Mouse (Mus musculus): ENCODE data around the gene Map4. TPM values are rescaled to one million over a fixed set of nuclear protein-coding genes. Genes with fewer than 3 reads are reported as not detected.

The Map4 gene
- polyA plus RNA-seq, 1 experiment from 2014 or later = 33.9 TPM

DNA sequence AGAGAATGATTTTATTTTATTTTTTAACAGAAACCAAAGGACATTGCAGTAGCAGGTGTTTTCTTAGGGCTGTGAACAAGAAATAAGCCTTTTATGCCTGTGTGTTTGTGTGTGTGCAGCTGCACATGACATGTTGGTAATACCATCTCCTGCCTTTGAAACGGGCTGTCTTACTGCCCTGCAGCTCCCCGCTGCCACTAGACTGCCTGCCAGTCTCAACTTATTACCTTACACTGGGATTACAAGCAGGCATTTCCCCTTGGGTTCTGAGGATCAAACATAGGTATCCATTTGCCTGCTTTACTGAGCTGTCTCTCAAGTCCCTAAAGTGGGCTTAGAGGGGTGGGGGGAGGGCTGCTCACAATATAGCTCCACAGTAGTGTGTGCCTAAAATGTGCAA lies 129.5 kb downstream of the Map4 start:
- WGBS = 64% methylated on average over 2 of the region's 2 CpGs
- H3K4me1 ChIP-seq (replicated peaks; ENCODE audit: insufficient read depth, low read length) = no peaks in the 10 kb centered on the region
- H3K4me3 ChIP-seq (replicated peaks; ENCODE audit: low read depth, low read length) = no peak overlapping the region
- no peak overlapping the region for H3K4me2 ChIP-seq (ENCODE audit: low read length)
- TF ChIP-seq CTCF (IDR thresholded peaks at IDR 0.05; ENCODE audit: low read depth) = no peak
- no peaks in the 10 kb centered on the region for H3K27me3 ChIP-seq (ENCODE audit: insufficient read depth, low read length)
- H3K9me3 ChIP-seq (replicated peaks; ENCODE audit: low read length) = no peaks in the 10 kb centered on the region
- H3K27ac ChIP-seq = no peak overlapping the region
- no peak overlapping the region for H3K9ac ChIP-seq (ENCODE audit: low read depth, low read length)
- no peak for DNase-seq (ENCODE audit: low spot score)
- no peaks in the 10 kb centered on the region; the same call in 1 of the 2 replicates for H3K36me3 ChIP-seq (ENCODE audit: insufficient read depth, low read length)
- no peak for ATAC-seq (replicated peaks; ENCODE audit: low FRiP score, low read depth)

DNA sequence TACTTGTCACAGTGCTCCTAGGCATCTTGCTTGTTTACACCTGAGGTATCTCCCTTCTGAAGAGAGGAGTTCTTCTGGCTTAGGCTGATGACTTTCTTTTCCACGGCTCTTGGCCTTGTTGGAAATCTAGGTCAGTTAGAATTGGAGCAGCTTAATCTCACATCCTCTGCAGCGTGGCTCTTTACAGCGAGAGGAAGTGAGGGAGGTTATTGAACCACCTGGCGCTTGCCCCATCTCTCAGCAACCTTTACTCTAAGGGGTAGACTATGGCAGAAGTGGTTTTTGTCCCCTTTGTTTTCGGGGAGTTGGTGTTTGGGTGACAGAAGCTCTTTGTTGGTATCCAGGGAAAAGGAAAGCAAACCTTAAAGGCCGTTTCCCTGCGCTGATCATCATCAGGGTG lies 131.1 kb downstream of the Map4 start:
- Histone ChIP-seq H3K9ac (ENCODE audit: low read depth, low read length) (no peak overlapping the region), H3K27me3 (ENCODE audit: insufficient read depth, low read length) (no peaks in the 10 kb centered on the region), H3K36me3 (ENCODE audit: insufficient read depth, low read length) (peaks cover 14% of the 10 kb centered on the region; the same call in 1 of the 2 replicates), H3K4me1 (replicated peaks; ENCODE audit: insufficient read depth, low read length) (no peaks in the 10 kb centered on the region), H3K27ac (no peak overlapping the region), H3K9me3 (replicated peaks; ENCODE audit: low read length) (no peaks in the 10 kb centered on the region), H3K4me2 (ENCODE audit: low read length) (no peak overlapping the region), H3K4me3 (replicated peaks; ENCODE audit: low read depth, low read length) (no peak overlapping the region)
- ATAC-seq (replicated peaks; ENCODE audit: low FRiP score, low read depth) (no peak), DNase-seq (ENCODE audit: low spot score) (no peak)
- no peak for TF ChIP-seq CTCF (IDR thresholded peaks at IDR 0.05; ENCODE audit: low read depth)
- WGBS = 89% methylated on average over 7 of the region's 7 CpGs

GRCm38 (mm10) chr9:110062861-110063260 lies 131.6 kb downstream of the Map4 start:
- DNase-seq (ENCODE audit: low spot score) (no peak), ATAC-seq (replicated peaks; ENCODE audit: low FRiP score, low read depth) (no peak)
- no peaks in the 10 kb centered on the region for H3K9me3 ChIP-seq (replicated peaks; ENCODE audit: low read length)
- H3K4me1 ChIP-seq (replicated peaks; ENCODE audit: insufficient read depth, low read length) = no peaks in the 10 kb centered on the region
- H3K27me3 ChIP-seq (ENCODE audit: insufficient read depth, low read length) = no peaks in the 10 kb centered on the region
- no peak overlapping the region for H3K4me3 ChIP-seq (replicated peaks; ENCODE audit: low read depth, low read length)
- no peak overlapping the region for H3K9ac ChIP-seq (ENCODE audit: low read depth, low read length)
- peaks cover 18% of the 10 kb centered on the region; the same call in 1 of the 2 replicates for H3K36me3 ChIP-seq (ENCODE audit: insufficient read depth, low read length)
- H3K4me2 ChIP-seq (ENCODE audit: low read length) = no peak overlapping the region
- 89% methylated on average over 6 of the region's 6 CpGs for WGBS
- no peak for TF ChIP-seq CTCF (IDR thresholded peaks at IDR 0.05; ENCODE audit: low read depth)
- no peak overlapping the region for H3K27ac ChIP-seq

- H3K4me3 ChIP-seq (replicated peaks; ENCODE audit: low read depth, low read length) = no peak overlapping the region
- H3K9ac ChIP-seq (ENCODE audit: low read depth, low read length) = no peak overlapping the region
- no peak overlapping the region for H3K27ac ChIP-seq
- H3K27me3 ChIP-seq (ENCODE audit: insufficient read depth, low read length) = no peaks in the 10 kb centered on the region
- ATAC-seq (replicated peaks; ENCODE audit: low FRiP score, low read depth) (no peak), DNase-seq (ENCODE audit: low spot score) (no peak)
- peaks cover 30% of the 10 kb centered on the region; the same call in 1 of the 2 replicates for H3K36me3 ChIP-seq (ENCODE audit: insufficient read depth, low read length)
- no peaks in the 10 kb centered on the region for H3K4me1 ChIP-seq (replicated peaks; ENCODE audit: insufficient read depth, low read length)
- TF ChIP-seq CTCF (IDR thresholded peaks at IDR 0.05; ENCODE audit: low read depth) = no peak
- no peak overlapping the region for H3K4me2 ChIP-seq (ENCODE audit: low read length)
- H3K9me3 ChIP-seq (replicated peaks; ENCODE audit: low read length) = no peaks in the 10 kb centered on the region
Measured at GRCm38 (mm10) chr9:110064641-110065040, 133.4 kb downstream of the Map4 start.

DNA sequence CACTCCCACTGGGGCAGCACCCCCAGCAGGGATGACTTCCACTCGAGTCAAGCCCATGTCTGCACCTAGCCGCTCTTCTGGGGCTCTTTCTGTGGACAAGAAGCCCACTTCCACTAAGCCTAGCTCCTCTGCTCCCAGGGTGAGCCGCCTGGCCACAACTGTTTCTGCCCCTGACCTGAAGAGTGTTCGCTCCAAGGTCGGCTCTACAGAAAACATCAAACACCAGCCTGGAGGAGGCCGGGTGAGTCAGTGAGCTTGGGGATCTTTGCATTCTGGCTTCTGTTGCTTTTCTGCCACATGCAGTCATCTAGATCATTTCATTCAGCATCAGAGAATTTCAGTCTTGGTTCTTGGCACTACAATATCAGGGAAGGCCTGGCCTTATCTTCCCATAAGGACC lies 137.5 kb downstream of the Map4 start:
- no peak for TF ChIP-seq CTCF (IDR thresholded peaks at IDR 0.05; ENCODE audit: low read depth)
- H3K36me3 ChIP-seq (ENCODE audit: insufficient read depth, low read length) = peaks cover 45% of the 10 kb centered on the region; the same call in 1 of the 2 replicates
- no peak overlapping the region for H3K4me3 ChIP-seq (replicated peaks; ENCODE audit: low read depth, low read length)
- no peak for DNase-seq (ENCODE audit: low spot score)
- H3K27ac ChIP-seq = no peak overlapping the region
- 90% methylated on average over 6 of the region's 6 CpGs for WGBS
- no peak overlapping the region for H3K4me2 ChIP-seq (ENCODE audit: low read length)
- ATAC-seq (replicated peaks; ENCODE audit: low FRiP score, low read depth) = no peak
- H3K27me3 ChIP-seq (ENCODE audit: insufficient read depth, low read length) = no peaks in the 10 kb centered on the region
- H3K9ac ChIP-seq (ENCODE audit: low read depth, low read length) = no peak overlapping the region
- no peaks in the 10 kb centered on the region for H3K9me3 ChIP-seq (replicated peaks; ENCODE audit: low read length)
- H3K4me1 ChIP-seq (replicated peaks; ENCODE audit: insufficient read depth, low read length) = no peaks in the 10 kb centered on the region

DNA sequence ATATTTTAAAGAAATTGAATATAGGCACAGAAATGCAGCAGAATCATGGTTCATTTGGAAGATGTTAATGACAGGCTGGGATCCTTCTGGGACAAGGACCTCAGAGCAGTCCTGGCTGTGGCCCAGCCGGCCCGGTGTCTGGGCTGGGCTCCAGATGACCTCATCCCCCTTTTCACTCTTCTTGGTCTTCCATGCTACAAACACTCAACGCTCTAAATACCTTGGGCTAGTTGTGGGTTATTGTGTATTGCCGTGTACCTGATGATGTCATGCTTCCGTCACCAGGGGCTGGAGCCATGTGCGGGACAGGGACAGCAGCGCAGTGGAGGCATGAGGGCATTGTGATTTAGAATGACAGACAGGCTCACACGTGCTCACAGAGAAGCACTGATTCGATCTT lies 139.1 kb downstream of the Map4 start:
- 0 out of 2 replicates have a peak, but pooled peaks cover 49% of the 10 kb centered on the region for H3K36me3 ChIP-seq (ENCODE audit: insufficient read depth, low read length)
- H3K9ac ChIP-seq (ENCODE audit: low read depth, low read length) = no peak overlapping the region
- H3K4me2 ChIP-seq (ENCODE audit: low read length) = no peak overlapping the region
- DNase-seq (ENCODE audit: low spot score) = no peak
- no peak overlapping the region for H3K27ac ChIP-seq
- no peaks in the 10 kb centered on the region for H3K9me3 ChIP-seq (replicated peaks; ENCODE audit: low read length)
- TF ChIP-seq CTCF (IDR thresholded peaks at IDR 0.05; ENCODE audit: low read depth) = no peak
- no peak overlapping the region for H3K4me3 ChIP-seq (replicated peaks; ENCODE audit: low read depth, low read length)
- WGBS = 67% methylated on average over 9 of the region's 9 CpGs
- H3K4me1 ChIP-seq (replicated peaks; ENCODE audit: insufficient read depth, low read length) = no peaks in the 10 kb centered on the region
- no peak for ATAC-seq (replicated peaks; ENCODE audit: low FRiP score, low read depth)
- no peaks in the 10 kb centered on the region for H3K27me3 ChIP-seq (ENCODE audit: insufficient read depth, low read length)

DNA sequence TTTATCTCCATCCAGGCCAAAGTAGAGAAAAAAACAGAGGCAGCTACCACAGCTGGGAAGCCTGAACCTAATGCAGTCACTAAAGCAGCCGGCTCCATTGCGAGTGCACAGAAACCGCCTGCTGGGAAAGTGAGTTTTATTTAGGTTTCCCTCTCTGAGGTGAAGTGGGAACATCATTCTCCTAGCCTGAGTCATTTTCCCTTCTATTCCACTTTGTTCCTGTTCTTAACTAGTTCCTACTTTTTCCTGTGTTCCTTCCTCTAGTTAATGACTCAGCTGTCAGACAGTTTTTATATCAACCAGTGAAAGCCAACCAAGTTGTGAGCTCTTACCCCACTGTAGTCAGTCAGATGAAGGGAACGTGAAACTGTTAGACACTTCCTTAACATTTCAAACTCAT lies 139.8 kb downstream of the Map4 start:
- Histone ChIP-seq H3K27me3 (ENCODE audit: insufficient read depth, low read length) (no peaks in the 10 kb centered on the region), H3K9me3 (replicated peaks; ENCODE audit: low read length) (no peaks in the 10 kb centered on the region), H3K36me3 (ENCODE audit: insufficient read depth, low read length) (0 out of 2 replicates have a peak, but pooled peaks cover 47% of the 10 kb centered on the region), H3K9ac (ENCODE audit: low read depth, low read length) (no peak overlapping the region), H3K4me1 (replicated peaks; ENCODE audit: insufficient read depth, low read length) (no peaks in the 10 kb centered on the region), H3K4me3 (replicated peaks; ENCODE audit: low read depth, low read length) (no peak overlapping the region), H3K27ac (no peak overlapping the region), H3K4me2 (ENCODE audit: low read length) (no peak overlapping the region)
- no peak for ATAC-seq (replicated peaks; ENCODE audit: low FRiP score, low read depth)
- 85% methylated on average over 4 of the region's 4 CpGs for WGBS
- TF ChIP-seq CTCF (IDR thresholded peaks at IDR 0.05; ENCODE audit: low read depth) = no peak
- DNase-seq (ENCODE audit: low spot score) = no peak

Measured in kidney, postnatal 0 days (tissue).